Mouse (Mus musculus) C2C12 (cell line): ENCODE measurements around the gene Hps4.

Experiments used
- FOSL1 ChIP-seq: IDR thresholded peaks from one replicate; pipeline ENCODE4 v1.8.0; 2011; ENCODE audit warnings: mild to moderate bottlenecking, low read length; ENCODE audit not compliant: poor library complexity, insufficient read depth, severe bottlenecking
- MAX ChIP-seq: IDR thresholded peaks from one replicate; pipeline ENCODE4 v1.6.1; 2011; ENCODE audit warnings: mild to moderate bottlenecking, control low read depth

DNA sequence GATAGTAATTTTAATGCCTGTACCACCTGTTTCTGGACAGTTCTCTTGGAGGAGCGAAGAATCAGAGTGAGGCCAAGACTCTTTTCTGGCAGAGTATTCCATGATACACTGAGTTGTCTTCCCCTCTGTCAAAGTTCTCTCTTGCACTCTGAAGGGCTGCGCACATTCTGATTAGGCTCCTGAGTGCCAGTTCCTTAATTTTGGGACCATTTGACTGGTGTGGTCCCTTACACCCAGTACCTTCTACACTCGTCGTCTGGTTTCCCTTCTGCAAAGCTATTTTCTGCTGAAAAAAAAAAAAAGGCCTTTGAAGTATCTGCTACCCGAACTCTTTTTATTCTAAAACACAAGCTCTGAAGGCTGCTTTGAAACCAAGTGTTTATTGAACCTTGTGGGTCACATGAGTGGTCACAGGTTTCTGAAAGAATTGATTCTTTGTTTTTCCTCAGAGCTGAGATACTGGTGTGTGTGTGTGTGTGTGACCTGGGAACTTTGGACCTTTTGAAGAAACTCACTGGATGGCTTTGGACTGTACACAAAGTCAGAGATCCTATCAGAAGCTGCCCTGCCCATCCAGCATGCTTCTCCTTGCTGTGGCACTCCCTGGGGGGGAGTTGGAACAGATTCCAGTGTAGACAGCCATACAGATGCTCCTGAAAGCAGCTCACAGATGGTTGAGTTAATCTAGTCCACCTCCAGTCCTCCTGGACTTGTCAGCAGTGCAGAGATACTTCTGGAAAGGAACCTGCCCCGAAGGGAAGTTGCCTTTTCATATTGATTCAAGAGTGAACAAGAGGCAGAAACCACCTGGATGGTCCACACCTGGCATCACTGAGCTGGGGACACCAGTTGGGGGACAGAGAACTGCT lies 1.4 kb downstream of the Hps4 start:
- TF ChIP-seq FOSL1 = no peak
- TF ChIP-seq MAX = no peak
